Mouse (Mus musculus): ENCODE measurements at regions not wholly inside any gene's neighbourhood (a gene's known extent, or its start where the extent isn't known, plus 50 kb on each side); places are given as distances from the start of the nearest gene placed in this dataset.

- no peak for DNase-seq (ENCODE audit: low spot score in 2 of 2)
Observed at GRCm38 (mm10) chr15:62421073-62421851, 1423.7 kb downstream of the Gsdmc2 start.

- no peak for DNase-seq (ENCODE audit: low spot score in 2 of 2)
Observed at GRCm38 (mm10) chr15:62416691-62417090, 1428.3 kb downstream of the Gsdmc2 start.

- DNase-seq (ENCODE audit: low spot score in 2 of 2) = peak in 1 of 2 experiments; percentile 19
Observed at GRCm38 (mm10) chr15:62413694-62414093, 1431.3 kb downstream of the Gsdmc2 start.

GRCm38 (mm10) chr15:62402142-62402541 is 1442.8 kb downstream of the Gsdmc2 start:
- DNase-seq (ENCODE audit: low spot score in 2 of 2) = no peak

- DNase-seq (ENCODE audit: low spot score in 2 of 2) = no peak
Observed at GRCm38 (mm10) chr15:62400984-62401609, 1443.9 kb downstream of the Gsdmc2 start.

- DNase-seq (ENCODE audit: low spot score in 2 of 2) = no peak
Observed at GRCm38 (mm10) chr15:62399381-62399780, 1445.6 kb downstream of the Gsdmc2 start.

- DNase-seq (ENCODE audit: low spot score in 2 of 2) = no peak
Observed at GRCm38 (mm10) chr15:62397009-62397408, 1448.0 kb downstream of the Gsdmc2 start.

- no peak for DNase-seq (ENCODE audit: low spot score in 2 of 2)
Observed at GRCm38 (mm10) chr15:62395377-62395776, 1449.6 kb downstream of the Gsdmc2 start.

- no peak for DNase-seq (ENCODE audit: low spot score in 2 of 2)
Observed at GRCm38 (mm10) chr15:62393416-62393815, 1451.6 kb downstream of the Gsdmc2 start.

- DNase-seq (ENCODE audit: low spot score in 2 of 2) = no peak
Observed at GRCm38 (mm10) chr15:62392839-62393238, 1452.1 kb downstream of the Gsdmc2 start.

- DNase-seq (ENCODE audit: low spot score in 2 of 2) = no peak
Observed at GRCm38 (mm10) chr15:62392381-62392780, 1452.6 kb downstream of the Gsdmc2 start.

- DNase-seq (ENCODE audit: low spot score in 2 of 2) = no peak
Observed at GRCm38 (mm10) chr15:62389431-62390105, 1455.4 kb downstream of the Gsdmc2 start.

GRCm38 (mm10) chr15:62382233-62382632 is 1459.4 kb upstream of the A1bg start:
- no peak for DNase-seq (ENCODE audit: low spot score in 2 of 2)

GRCm38 (mm10) chr15:62374641-62375040 is 1451.8 kb upstream of the A1bg start:
- no peak for DNase-seq (ENCODE audit: low spot score in 2 of 2)

- DNase-seq (ENCODE audit: low spot score in 2 of 2) = no peak
Observed at GRCm38 (mm10) chr15:62361171-62361570, 1438.4 kb upstream of the A1bg start.

GRCm38 (mm10) chr15:62358338-62359239 is 1435.8 kb upstream of the A1bg start:
- no peak for DNase-seq (ENCODE audit: low spot score in 2 of 2)

GRCm38 (mm10) chr15:62353786-62354185 is 1431.0 kb upstream of the A1bg start:
- DNase-seq (ENCODE audit: low spot score in 2 of 2) = no peak

- no peak for DNase-seq (ENCODE audit: low spot score in 2 of 2)
Observed at GRCm38 (mm10) chr15:62350862-62351757, 1428.3 kb upstream of the A1bg start.

- no peak for DNase-seq (ENCODE audit: low spot score in 2 of 2)
Observed at GRCm38 (mm10) chr15:62349981-62350380, 1427.2 kb upstream of the A1bg start.

- DNase-seq (ENCODE audit: low spot score in 2 of 2) = no peak
Observed at GRCm38 (mm10) chr15:62348956-62349355, 1426.1 kb upstream of the A1bg start.

- DNase-seq (ENCODE audit: low spot score in 2 of 2) = no peak
Observed at GRCm38 (mm10) chr15:62347697-62348096, 1424.9 kb upstream of the A1bg start.
